Mouse (Mus musculus): ENCODE measurements around the gene Otud7b.

DNA sequence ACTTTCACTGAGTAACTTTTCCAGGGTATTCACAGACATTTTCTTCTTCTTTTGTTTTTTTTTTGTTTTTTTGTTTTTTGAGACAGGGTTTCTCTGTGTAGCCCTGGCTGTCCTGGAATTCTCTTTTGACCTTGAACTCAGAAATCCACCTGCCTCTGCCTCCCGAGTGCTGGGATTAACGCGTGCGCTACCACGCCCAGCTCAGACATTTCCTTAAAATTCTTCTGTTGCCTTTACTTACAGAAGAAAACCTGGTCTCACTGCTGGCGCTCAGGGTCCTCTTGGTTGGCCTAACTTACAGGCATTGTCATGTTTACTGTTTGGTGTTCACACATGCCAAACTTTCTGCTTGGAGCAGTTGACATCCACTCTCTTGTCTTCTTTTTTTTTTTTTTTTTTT lies 70.9 kb downstream of the Otud7b start:
- TF ChIP-seq CTCF (IDR thresholded peaks at IDR 0.05; ENCODE audit: control insufficient read depth, insufficient read depth, insufficient replicate concordance, low read depth, low read length), result no peak
- no peak for TF ChIP-seq POLR2A (IDR thresholded peaks at IDR 0.05; ENCODE audit: control insufficient read depth, low read depth, low read length)

Measured in testis, adult 2 months (tissue).